Mouse (Mus musculus) lung, adult 2 months (tissue): ENCODE data around the gene Slc25a21.

ENCODE experiments used
- CTCF ChIP-seq: fragments of 200-500 bp; IDR thresholded peaks from 2 replicates; pipeline ENCODE4 v1.5.1; 2011; ENCODE audit warnings: mild to moderate bottlenecking, low read length, control low read depth; ENCODE audit not compliant: insufficient read depth
- POLR2A ChIP-seq: fragments of 200-500 bp; IDR thresholded peaks from 2 replicates; pipeline ENCODE4 v1.6.1; 2011; ENCODE audit warnings: low read depth, mild to moderate bottlenecking, control low read depth, low read length, borderline replicate concordance; ENCODE audit errors: extremely low read depth

GRCm38 (mm10) chr12:57016324-57016723 lies 180.9 kb downstream of the Slc25a21 start:
- TF ChIP-seq CTCF (no peak), POLR2A (no peak)
